Mouse (Mus musculus) MEL (cell line): ENCODE data around the gene Bmp2k. TPM values are rescaled to one million over a fixed set of nuclear protein-coding genes. Genes with fewer than 3 reads are reported as not detected.

Experiments used
- DNase-seq: peaks from one replicate; pipeline ENCODE4 v3.0.0; 2011; ENCODE audit warnings: low read depth, low spot score
- H3K27ac ChIP-seq: 2 replicates; pipeline ENCODE4 v1.5.1; 2012; ENCODE audit warnings: low read depth, mild to moderate bottlenecking, control low read depth, low read length, moderate library complexity; ENCODE audit not compliant: control insufficient read depth
- H3K27me3 ChIP-seq, 2 experiments: fragments of 150-350 bp in 1 of 2; sonication (generic) in 1 of 2; 2 replicates each; pipeline ENCODE4 v1.6.1; 2012; ENCODE audit warnings: low read length in 2 of 2, mild to moderate bottlenecking in 2 of 2, improper control_type of control experiment in 1 of 2, moderate library complexity in 1 of 2; ENCODE audit not compliant: insufficient read depth in 2 of 2, control insufficient read depth in 1 of 2
- H3K36me3 ChIP-seq, 2 experiments: 2 replicates each; pipeline ENCODE4 v1.6.1; 2012 to 2014; ENCODE audit warnings: low read length in 2 of 2, improper control_type of control experiment in 1 of 2, inconsistent platforms in 1 of 2, mild to moderate bottlenecking in 1 of 2; ENCODE audit not compliant: insufficient read depth in 2 of 2, control insufficient read depth in 1 of 2
- H3K4me1 ChIP-seq, 2 experiments: fragments of 150-350 bp in 1 of 2; sonication (generic) in 1 of 2; 2 replicates each; pipeline ENCODE4 v1.6.1; 2012; ENCODE audit warnings: low read length in 2 of 2, improper control_type of control experiment in 1 of 2, mild to moderate bottlenecking in 1 of 2; ENCODE audit not compliant: insufficient read depth in 2 of 2, control insufficient read depth in 1 of 2
- H3K4me3 ChIP-seq, 2 experiments: fragments of 150-350 bp in 1 of 2; sonication (generic) in 1 of 2; 2 replicates each; pipeline ENCODE4 v1.5.1; 2012; ENCODE audit warnings: low read depth in 2 of 2, low read length in 2 of 2, mild to moderate bottlenecking in 2 of 2, moderate library complexity in 2 of 2, control low read depth in 1 of 2, improper control_type of control experiment in 1 of 2; ENCODE audit not compliant: control insufficient read depth in 1 of 2, insufficient read depth in 1 of 2
- H3K79me2 ChIP-seq: 2 replicates; pipeline ENCODE4 v1.6.1; 2012; ENCODE audit warnings: mild to moderate bottlenecking, low read length, moderate library complexity; ENCODE audit not compliant: control insufficient read depth, poor library complexity, insufficient read depth
- H3K9ac ChIP-seq: 2 replicates; pipeline ENCODE4 v1.6.1; 2012; ENCODE audit warnings: low read depth, mild to moderate bottlenecking, control low read depth, low read length, moderate library complexity; ENCODE audit not compliant: control insufficient read depth, poor library complexity, severe bottlenecking
- H3K9me3 ChIP-seq: fragments of 150-350 bp; sonication (generic); replicated peaks from 2 replicates; pipeline ENCODE4 v1.6.1; 2012; ENCODE audit warnings: mild to moderate bottlenecking, low read length, improper control_type of control experiment, moderate library complexity; ENCODE audit not compliant: insufficient read depth
- BHLHE40 ChIP-seq: IDR thresholded peaks from 2 replicates; pipeline ENCODE4 v1.6.1; 2012; ENCODE audit warnings: low read depth, mild to moderate bottlenecking, inconsistent platforms, low read length, improper control_type of control experiment, borderline replicate concordance
- ELF1 ChIP-seq: IDR thresholded peaks from 2 replicates; pipeline ENCODE4 v1.6.1; 2014; ENCODE audit warnings: low read depth, mild to moderate bottlenecking, inconsistent platforms, low read length, improper control_type of control experiment, moderate library complexity
- GABPA ChIP-seq: IDR thresholded peaks from 2 replicates; pipeline ENCODE4 v1.6.1; 2012; ENCODE audit warnings: low read depth, mild to moderate bottlenecking, inconsistent platforms, low read length, improper control_type of control experiment, moderate library complexity
- GATA1 ChIP-seq: IDR thresholded peaks from 2 replicates; pipeline ENCODE4 v1.6.1; 2011; ENCODE audit warnings: low read depth, low read length, improper control_type of control experiment
- HCFC1 ChIP-seq: IDR thresholded peaks from 2 replicates; pipeline ENCODE4 v1.6.1; 2012; ENCODE audit warnings: low read depth, mild to moderate bottlenecking, inconsistent platforms, low read length, improper control_type of control experiment, moderate library complexity
- MAFK ChIP-seq: IDR thresholded peaks from 2 replicates; pipeline ENCODE4 v1.6.1; 2011; ENCODE audit warnings: low read depth, mild to moderate bottlenecking, low read length, improper control_type of control experiment, borderline replicate concordance
- MAX ChIP-seq: IDR thresholded peaks from 2 replicates; pipeline ENCODE4 v1.6.1; 2011; ENCODE audit warnings: low read length, improper control_type of control experiment
- MXI1 ChIP-seq: IDR thresholded peaks from 2 replicates; pipeline ENCODE4 v1.6.1; 2011; ENCODE audit warnings: mild to moderate bottlenecking, low read depth, low read length, improper control_type of control experiment
- MYB ChIP-seq: IDR thresholded peaks from 2 replicates; pipeline ENCODE4 v1.6.1; 2011; ENCODE audit warnings: mild to moderate bottlenecking, low read depth, low read length, improper control_type of control experiment
- NELFE ChIP-seq: IDR thresholded peaks from 2 replicates; pipeline ENCODE4 v1.6.1; 2011; ENCODE audit warnings: low read depth, low read length, improper control_type of control experiment
- POLR2A ChIP-seq, 2 experiments: IDR thresholded peaks; 2 replicates each; pipeline ENCODE4 v1.6.1; 2011 to 2012; ENCODE audit warnings: low read length in 2 of 2, mild to moderate bottlenecking in 2 of 2, control low read depth in 1 of 2, improper control_type of control experiment in 1 of 2, low read depth in 1 of 2, moderate library complexity in 1 of 2; ENCODE audit not compliant: control insufficient read depth in 1 of 2, insufficient read depth in 1 of 2, poor library complexity in 1 of 2
- RAD21 ChIP-seq: IDR thresholded peaks from 2 replicates; pipeline ENCODE4 v1.6.1; 2011; ENCODE audit warnings: mild to moderate bottlenecking, low read depth, low read length, improper control_type of control experiment
- RCOR1 ChIP-seq: IDR thresholded peaks from 2 replicates; pipeline ENCODE4 v1.6.1; 2012; ENCODE audit warnings: low read depth, mild to moderate bottlenecking, inconsistent platforms, low read length, improper control_type of control experiment
- TAL1 ChIP-seq: IDR thresholded peaks from 2 replicates; pipeline ENCODE4 v1.6.1; 2012; ENCODE audit warnings: mild to moderate bottlenecking, inconsistent platforms, low read length, moderate library complexity, mixed read lengths
- UBTF ChIP-seq: IDR thresholded peaks from 2 replicates; pipeline ENCODE4 v1.6.1; 2012; ENCODE audit warnings: low read depth, mild to moderate bottlenecking, inconsistent platforms, low read length, improper control_type of control experiment, moderate library complexity, borderline replicate concordance; ENCODE audit not compliant: insufficient read depth
- ZKSCAN1 ChIP-seq: IDR thresholded peaks from 2 replicates; pipeline ENCODE4 v1.6.1; 2012; ENCODE audit warnings: low read depth, mild to moderate bottlenecking, inconsistent platforms, low read length, improper control_type of control experiment, moderate library complexity
- ZNF384 ChIP-seq: IDR thresholded peaks from 2 replicates; pipeline ENCODE4 v1.6.1; 2012; ENCODE audit warnings: low read depth, mild to moderate bottlenecking, inconsistent platforms, low read length, improper control_type of control experiment
- polyA plus RNA-seq, 2 experiments: library from polyadenylated mRNA; stranded (reverse) in 1 of 2; unstranded in 1 of 2; fragments of >175 nt in 1 of 2; fragments of >200 nt in 1 of 2; gene quantifications; 2 replicates each; pipeline versions ENCODE4 v1.2.1 to v1.2.4; 2012; ENCODE audit warnings: low replicate concordance in 2 of 2, low read depth in 1 of 2; ENCODE audit not compliant: insufficient read length in 2 of 2, insufficient read depth in 1 of 2, missing spikeins in 1 of 2
- total RNA-seq: library from RNA; depleted of rRNA; stranded (reverse); fragments of 300-350 nt; gene quantifications from 2 replicates; pipeline ENCODE4 v1.2.3, GENCODE M21; 2012

The Bmp2k gene
- total and polyA plus RNA-seq, 3 experiments, result 10.8 to 16.3 TPM; not detected in 1

GRCm38 (mm10) chr5:97062041-97062440 is 64.6 kb downstream of the Bmp2k start:
- Histone ChIP-seq H3K36me3 (peaks cover 0 to 16% of the 10 kb centered on the region in 2 experiments; a peak in 2 of 4 replicates), H3K9ac (no peak overlapping the region), H3K9me3 (no peaks in the 10 kb centered on the region), H3K27me3 (no peaks in the 10 kb centered on the region), H3K27ac (no peak overlapping the region), H3K4me1 (no peaks in the 10 kb centered on the region), H3K4me3 (no peak overlapping the region), H3K79me2 (no peaks in the 10 kb centered on the region)
- DNase-seq, result no peak
- TF ChIP-seq ELF1, result no peak
- no peak for TF ChIP-seq NELFE
- no peak for TF ChIP-seq TAL1
- no peak for TF ChIP-seq RAD21
- no peak for TF ChIP-seq POLR2A (IDR thresholded peaks at IDR 0.05; ENCODE audit: control insufficient read depth in 1 of 2, insufficient read depth in 1 of 2, low read depth in 1 of 2, low read length in 2 of 2, poor library complexity in 1 of 2)
- no peak for TF ChIP-seq BHLHE40
- no peak for TF ChIP-seq ZKSCAN1
- TF ChIP-seq MAX, result no peak
- TF ChIP-seq MXI1, result no peak
- TF ChIP-seq GABPA, result no peak
- TF ChIP-seq ZNF384, result no peak
- no peak for TF ChIP-seq HCFC1
- no peak for TF ChIP-seq UBTF

DNA sequence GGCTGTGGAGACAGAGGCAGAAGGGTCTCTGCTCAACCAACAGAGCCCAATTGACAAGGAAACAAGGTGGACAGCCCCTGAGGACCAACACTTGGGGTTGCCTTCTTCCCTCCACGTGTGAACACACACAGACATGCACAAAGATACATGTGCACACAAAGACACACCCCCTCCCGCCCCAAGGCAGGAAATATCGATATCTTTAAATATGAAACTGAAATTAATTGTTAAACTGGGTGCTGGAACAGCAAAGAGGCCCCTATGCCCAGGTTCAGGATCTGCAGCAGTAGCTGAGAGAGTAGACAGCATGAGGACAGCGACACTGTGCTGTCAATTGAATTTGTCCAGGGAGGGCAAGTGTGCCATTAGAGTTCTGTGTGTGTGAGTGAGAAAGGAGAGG is 68.3 kb downstream of the Bmp2k start:
- Histone ChIP-seq H3K36me3 (peaks cover 0 to 11% of the 10 kb centered on the region in 2 experiments; a peak in 2 of 4 replicates), H3K4me3 (no peak overlapping the region), H3K27ac (no peak overlapping the region), H3K79me2 (no peaks in the 10 kb centered on the region), H3K9ac (no peak overlapping the region), H3K4me1 (no peaks in the 10 kb centered on the region), H3K9me3 (no peaks in the 10 kb centered on the region), H3K27me3 (no peaks in the 10 kb centered on the region)
- DNase-seq, result no peak
- TF ChIP-seq RCOR1 (no peak), GATA1 (no peak), MAFK (no peak), MYB (no peak)
